In genomic region chr4:119194909-119195581, GRCm38 (mm10) we compare ENCODE assay signal across 8 mouse cellular contexts. TPM values are rescaled to one million over a fixed set of nuclear protein-coding genes. Genes with fewer than 3 reads are reported as not detected.
DNase-seq lines count a peak whose midpoint lies in the region; ATAC-seq and TF ChIP-seq lines count a peak whose summit lies in the region.

Gene Svbp (plus strand): TSS chr4:119195306.

- ATAC-seq in embryonic facial prominence, embryonic 13.5 days (ENCODE audit: insufficient number of reproducible peaks, insufficient read depth, low FRiP score, low TSS enrichment, low read depth) = peak; percentile 91
- peak; percentile 93 for ATAC-seq in limb, embryonic 11.5 days (ENCODE audit: insufficient number of reproducible peaks, low FRiP score, low TSS enrichment, low read depth)
- peak; percentile 91 for ATAC-seq in midbrain, embryonic 13.5 days

- WGBS in embryonic facial prominence, embryonic 13.5 days = 0% methylated on average over 47 of the region's 47 CpGs
- WGBS in kidney, adult 2 months = under 1% methylated on average over 45 of the region's 47 CpGs
- under 1% methylated on average over 41 of the region's 47 CpGs for WGBS in limb, embryonic 11.5 days
- WGBS in midbrain, embryonic 13.5 days = under 1% methylated on average over 30 of the region's 47 CpGs
- under 1% methylated on average over 35 of the region's 47 CpGs for WGBS in small intestine, adult 2 months

- peak within 1 kb of the TSS; percentile 91 for H3K9ac ChIP-seq in embryonic facial prominence, embryonic 13.5 days
- peak within 1 kb of the TSS; percentile 75 for H3K9ac ChIP-seq in limb, embryonic 11.5 days (ENCODE audit: low read length)
- peak within 1 kb of the TSS; percentile 85 for H3K9ac ChIP-seq in midbrain, embryonic 13.5 days (replicated peaks)

- peaks cover 17% of the 10 kb centered on the region for H3K36me3 ChIP-seq in embryonic facial prominence, embryonic 13.5 days
- no peaks in the 10 kb centered on the region for H3K36me3 ChIP-seq in kidney, adult 2 months (ENCODE audit: control insufficient read depth, insufficient read depth, low read length)
- no peaks in the 10 kb centered on the region for H3K36me3 ChIP-seq in limb, embryonic 11.5 days (ENCODE audit: control insufficient read depth, insufficient read depth, low read length)
- no peaks in the 10 kb centered on the region; the same call in none of the 2 replicates for H3K36me3 ChIP-seq in midbrain, embryonic 13.5 days
- H3K36me3 ChIP-seq in small intestine, adult 2 months (ENCODE audit: control insufficient read depth, insufficient read depth, low read length) = no peaks in the 10 kb centered on the region

- no peaks in the 10 kb centered on the region for H3K27me3 ChIP-seq in embryonic facial prominence, embryonic 13.5 days
- H3K27me3 ChIP-seq in kidney, adult 2 months (replicated peaks; ENCODE audit: control insufficient read depth, insufficient read depth, low read length) = no peaks in the 10 kb centered on the region
- H3K27me3 ChIP-seq in limb, embryonic 11.5 days (ENCODE audit: control insufficient read depth, insufficient read depth, low read length) = no peaks in the 10 kb centered on the region
- no peaks in the 10 kb centered on the region for H3K27me3 ChIP-seq in midbrain, embryonic 13.5 days
- no peaks in the 10 kb centered on the region for H3K27me3 ChIP-seq in small intestine, adult 2 months (ENCODE audit: control insufficient read depth, insufficient read depth, low read length)

- peaks cover 20% of the 10 kb centered on the region for H3K4me1 ChIP-seq in embryonic facial prominence, embryonic 13.5 days
- H3K4me1 ChIP-seq in kidney, adult 2 months (ENCODE audit: control insufficient read depth, insufficient read depth, low read length) = no peaks in the 10 kb centered on the region
- 0 out of 2 replicates have a peak, but pooled peaks cover 2% of the 10 kb centered on the region for H3K4me1 ChIP-seq in limb, embryonic 11.5 days (ENCODE audit: control insufficient read depth, insufficient read depth, low read length)
- peaks cover 33% of the 10 kb centered on the region for H3K4me1 ChIP-seq in midbrain, embryonic 13.5 days (replicated peaks)
- H3K4me1 ChIP-seq in small intestine, adult 2 months (ENCODE audit: control insufficient read depth, insufficient read depth, insufficient read length, low read length) = no peaks in the 10 kb centered on the region

- peak within 1 kb of the TSS; percentile 91 for H3K27ac ChIP-seq in embryonic facial prominence, embryonic 13.5 days
- H3K27ac ChIP-seq in kidney, adult 2 months (ENCODE audit: insufficient read depth, low read depth, low read length) = no peak within 1 kb of the TSS
- no peak within 1 kb of the TSS for H3K27ac ChIP-seq in limb, embryonic 11.5 days (replicated peaks; ENCODE audit: low read depth, low read length)
- peak within 1 kb of the TSS; percentile 82 for H3K27ac ChIP-seq in midbrain, embryonic 13.5 days
- no peak within 1 kb of the TSS for H3K27ac ChIP-seq in small intestine, adult 2 months (ENCODE audit: insufficient read depth, low read depth, low read length)

- TF ChIP-seq POLR2A in kidney, adult 2 months (IDR thresholded peaks at IDR 0.05; ENCODE audit: low read depth, low read length) = no peak
- TF ChIP-seq POLR2A in small intestine, adult 2 months (IDR thresholded peaks at IDR 0.05; ENCODE audit: low read depth, low read length) = peak; percentile 37; the same call in 1 of the 2 replicates

- peak; percentile 93 for DNase-seq in 3134 (ENCODE audit: extremely low read depth, insufficient read length, low spot score)
- peak; percentile 79 to 88 for DNase-seq in adrenal gland, postnatal 4 days (ENCODE audit: low spot score in 2 of 2)
- DNase-seq in heart, adult 18-20 months = peak; percentile 87 to 91
- DNase-seq in kidney, adult 2 months = peak; percentile 91
- peak; percentile 95 for DNase-seq in limb, embryonic 11.5 days (ENCODE audit: low spot score)

- H3K4me3 ChIP-seq in embryonic facial prominence, embryonic 13.5 days = peak within 1 kb of the TSS; percentile 79
- peak within 1 kb of the TSS; percentile 77 for H3K4me3 ChIP-seq in kidney, adult 2 months (ENCODE audit: insufficient read depth, low read depth, low read length)
- H3K4me3 ChIP-seq in limb, embryonic 11.5 days (ENCODE audit: low read depth, low read length) = peak within 1 kb of the TSS; percentile 59
- H3K4me3 ChIP-seq in midbrain, embryonic 13.5 days (replicated peaks) = peak within 1 kb of the TSS; percentile 80
- H3K4me3 ChIP-seq in small intestine, adult 2 months (ENCODE audit: low read depth, low read length) = peak within 1 kb of the TSS; percentile 87

- TF ChIP-seq CTCF in kidney, adult 2 months (conservative IDR thresholded peaks at IDR 0.05; ENCODE audit: insufficient read depth, insufficient read length, low read depth, low read length) = no peak
- TF ChIP-seq CTCF in small intestine, adult 2 months (IDR thresholded peaks at IDR 0.05; ENCODE audit: extremely low read depth, insufficient read length, insufficient replicate concordance, low read depth, low read length) = no peak

- H3K4me2 ChIP-seq in embryonic facial prominence, embryonic 13.5 days = peak within 1 kb of the TSS; percentile 64
- peak within 1 kb of the TSS; percentile 54 for H3K4me2 ChIP-seq in limb, embryonic 11.5 days (ENCODE audit: low read depth, severe bottlenecking)
- H3K4me2 ChIP-seq in midbrain, embryonic 13.5 days (replicated peaks) = peak within 1 kb of the TSS; percentile 77

- H3K9me3 ChIP-seq in embryonic facial prominence, embryonic 13.5 days = no peaks in the 10 kb centered on the region
- H3K9me3 ChIP-seq in limb, embryonic 11.5 days (ENCODE audit: control insufficient read depth, low read length) = no peaks in the 10 kb centered on the region
- no peaks in the 10 kb centered on the region for H3K9me3 ChIP-seq in midbrain, embryonic 13.5 days

RNA-seq across cellular contexts. Expression of gene Svbp, which starts in this region (rescaled TPM):
- total RNA-seq in adrenal gland, postnatal 4 days (2021) = 10 to 100 TPM; 33.9 to 38.3 TPM
- 199 and 212 TPM in 2 replicates for polyA plus RNA-seq in embryonic facial prominence, embryonic 13.5 days (2015; fragmentation: Nextera tagmentation; extraction: Ambion mirVana)
- 10 to 100 TPM; 15.4 to 19.6 TPM for total RNA-seq in heart, adult 18-20 months (2021)
- polyA plus RNA-seq in kidney, adult 2 months (2012; rRNA removed) = 29.2 and 35.4 TPM in 2 replicates
- polyA plus RNA-seq in limb, embryonic 11.5 days (2014; fragmentation: Nextera tagmentation; extraction: Ambion mirVana) = 150 and 164 TPM in 2 replicates
- polyA plus RNA-seq in midbrain, embryonic 13.5 days (2015; fragmentation: Nextera tagmentation; extraction: Ambion mirVana) = 227 and 237 TPM in 2 replicates
- polyA plus RNA-seq in small intestine, adult 2 months (2012; rRNA removed) = 10.2 and 17.0 TPM in 2 replicates

Comparison
In these comparisons a context has a peak if more than half of its experiments do, and no peak if none do; other contexts are left out.
1. H3K27ac ChIP-seq: peak in embryonic facial prominence, embryonic 13.5 days (single experiment) and midbrain, embryonic 13.5 days (single experiment); none in kidney, adult 2 months (single experiment), limb, embryonic 11.5 days (single experiment) and small intestine, adult 2 months (single experiment).
2. Peak in every context shown above with its lines, with median percentiles within 50 percentile points of each other: DNase-seq, ATAC-seq, H3K4me2 ChIP-seq, H3K4me3 ChIP-seq and H3K9ac ChIP-seq.